Mouse (Mus musculus): ENCODE results near the gene Blzf1.

The Blzf1 gene

GRCm38 (mm10) chr1:164307124-164307751, at the start of gene Blzf1:
Gene Blzf1 (minus strand): TSS chr1:164307489.
- in situ Hi-C loops (cut with MboI, MseI), result no loop called here

GRCm38 (mm10) chr1:164353443-164353842, 46.2 kb upstream of the Blzf1 start:
- in situ Hi-C loops (cut with MboI, MseI), result loop anchor here (25.0 kb wide), 1 partner anchor 759 kb away; no protein-coding TSS in a partner anchor

- in situ Hi-C loops (cut with MboI, MseI), result no loop called here
Observed at GRCm38 (mm10) chr1:164342161-164342560, 34.9 kb upstream of the Blzf1 start.

GRCm38 (mm10) chr1:164335846-164336245, 28.6 kb upstream of the Blzf1 start:
- in situ Hi-C loops (cut with MboI, MseI), result no loop called here

GRCm38 (mm10) chr1:164335435-164335834, 28.1 kb upstream of the Blzf1 start:
- in situ Hi-C loops (cut with MboI, MseI), result no loop called here

GRCm38 (mm10) chr1:164332559-164332958, 25.3 kb upstream of the Blzf1 start:
- in situ Hi-C loops (cut with MboI, MseI), result no loop called here

GRCm38 (mm10) chr1:164327764-164328163, 20.5 kb upstream of the Blzf1 start:
- in situ Hi-C loops (cut with MboI, MseI), result loop anchor here (5.0 kb wide), 1 partner anchor 80 kb away; no protein-coding TSS in a partner anchor

GRCm38 (mm10) chr1:164326600-164327155, 19.4 kb upstream of the Blzf1 start:
- in situ Hi-C loops (cut with MboI, MseI), result loop anchor here (5.0 kb wide), 1 partner anchor 81 kb away; no protein-coding TSS in a partner anchor

GRCm38 (mm10) chr1:164324878-164325277, 17.6 kb upstream of the Blzf1 start:
- in situ Hi-C loops (cut with MboI, MseI), result loop anchor here (5.0 kb wide), 1 partner anchor 82 kb away; no protein-coding TSS in a partner anchor

- in situ Hi-C loops (cut with MboI, MseI), result no loop called here
Observed at GRCm38 (mm10) chr1:164324221-164324620, 16.9 kb upstream of the Blzf1 start.

GRCm38 (mm10) chr1:164322987-164323650, 15.8 kb upstream of the Blzf1 start:
- in situ Hi-C loops (cut with MboI, MseI), result no loop called here

GRCm38 (mm10) chr1:164321408-164321807, 14.1 kb upstream of the Blzf1 start:
- in situ Hi-C loops (cut with MboI, MseI), result no loop called here

GRCm38 (mm10) chr1:164320731-164321130, 13.4 kb upstream of the Blzf1 start:
- in situ Hi-C loops (cut with MboI, MseI), result no loop called here

- in situ Hi-C loops (cut with MboI, MseI), result no loop called here
Observed at GRCm38 (mm10) chr1:164319542-164320140, 12.4 kb upstream of the Blzf1 start.

GRCm38 (mm10) chr1:164318474-164318873, 11.2 kb upstream of the Blzf1 start:
- in situ Hi-C loops (cut with MboI, MseI), result no loop called here

GRCm38 (mm10) chr1:164317261-164317660, 10.0 kb upstream of the Blzf1 start:
- in situ Hi-C loops (cut with MboI, MseI), result no loop called here

GRCm38 (mm10) chr1:164316697-164317096, 9.4 kb upstream of the Blzf1 start:
- in situ Hi-C loops (cut with MboI, MseI), result no loop called here

- in situ Hi-C loops (cut with MboI, MseI), result no loop called here
Observed at GRCm38 (mm10) chr1:164315266-164315665, 8.0 kb upstream of the Blzf1 start.

- in situ Hi-C loops (cut with MboI, MseI), result no loop called here
Observed at GRCm38 (mm10) chr1:164314085-164314484, 6.8 kb upstream of the Blzf1 start.

- in situ Hi-C loops (cut with MboI, MseI), result no loop called here
Observed at GRCm38 (mm10) chr1:164307922-164308321, 633 bp upstream of the Blzf1 start.

GRCm38 (mm10) chr1:164303821-164304220, 3.5 kb downstream of the Blzf1 start, which contains the start of gene Nme7:
Gene Nme7 (plus strand): TSS chr1:164304121.
- in situ Hi-C loops (cut with MboI, MseI), result no loop called here

- in situ Hi-C loops (cut with MboI, MseI), result no loop called here
Observed at GRCm38 (mm10) chr1:164301949-164302348, 5.3 kb downstream of the Blzf1 start.
